Mouse (Mus musculus) olfactory bulb, adult 2 months (tissue): Measurements from ENCODE around the gene Cd2bp2. TPM values are rescaled to one million over a fixed set of nuclear protein-coding genes. Genes with fewer than 3 reads are reported as not detected.

Source experiments
- H3K27ac ChIP-seq: fragments of 200-500 bp; 2 replicates; pipeline ENCODE4 v1.5.1; 2012; ENCODE audit warnings: low read depth, low read length; ENCODE audit not compliant: insufficient read depth
- H3K4me1 ChIP-seq: fragments of 200-500 bp; 2 replicates; pipeline ENCODE4 v1.6.1; 2012; ENCODE audit warnings: low read length; ENCODE audit not compliant: control insufficient read depth, insufficient read depth
- H3K4me3 ChIP-seq: fragments of 200-500 bp; 2 replicates; pipeline ENCODE4 v1.5.1; 2012; ENCODE audit warnings: mild to moderate bottlenecking, low read depth, low read length, moderate library complexity; ENCODE audit not compliant: insufficient read depth
- CTCF ChIP-seq: fragments of 200-500 bp; IDR thresholded peaks from 2 replicates; pipeline ENCODE4 v1.5.1; 2012; ENCODE audit warnings: low read depth, mild to moderate bottlenecking, low read length, moderate library complexity; ENCODE audit not compliant: insufficient read depth
- POLR2A ChIP-seq: fragments of 200-500 bp; IDR thresholded peaks from 2 replicates; pipeline ENCODE4 v1.6.1; 2012; ENCODE audit warnings: mild to moderate bottlenecking, low read depth, low read length, moderate library complexity; ENCODE audit not compliant: insufficient read depth
- WGBS: fragments of 180-500 bp; shearing (Covaris S2); methylation state at CpG from one replicate; pipeline ENCODE4 v1.1.7; 2018; 5-methylcytosine and 5-hydroxymethylcytosine counted together
- polyA plus RNA-seq: library from polyadenylated mRNA; stranded (reverse); fragments of >200 nt; gene quantifications from 2 replicates; pipeline ENCODE4 v1.2.4, GENCODE M21; 2012; ENCODE audit warnings: low replicate concordance; ENCODE audit not compliant: missing spikeins, insufficient read depth, insufficient read length

The Cd2bp2 gene
- polyA plus RNA-seq, 1 experiment, result not detected

- Histone ChIP-seq H3K27ac (no peak overlapping the region), H3K4me1 (no peaks in the 10 kb centered on the region), H3K4me3 (no peak overlapping the region)
- WGBS, result 88% methylated on average over 4 of the region's 4 CpGs
- no peak for TF ChIP-seq POLR2A
- no peak for TF ChIP-seq CTCF
These were observed 53.2 kb downstream of the Cd2bp2 start for GRCm38 (mm10) chr7:127142666-127143065.

DNA sequence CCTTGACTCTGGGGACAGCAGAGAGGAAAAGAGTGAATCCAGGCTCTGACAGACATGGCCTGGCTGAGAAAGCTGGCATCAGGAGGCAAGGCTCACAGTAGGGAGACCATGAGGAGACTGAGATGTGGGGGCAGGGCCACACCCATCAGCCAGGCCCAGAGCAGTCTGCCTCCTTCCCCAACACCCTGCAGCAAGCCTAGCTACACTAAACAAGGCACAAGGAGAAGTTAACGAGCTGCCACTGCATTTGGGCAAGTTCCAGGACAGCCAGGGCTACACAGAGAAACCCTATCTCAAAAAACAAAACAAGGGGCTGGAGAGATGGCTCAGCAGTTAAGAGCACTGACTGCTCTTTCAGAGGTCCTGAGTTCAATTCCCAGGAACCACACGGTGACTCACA lies 53.6 kb downstream of the Cd2bp2 start:
- H3K27ac ChIP-seq, result no peak overlapping the region
- H3K4me1 ChIP-seq, result no peaks in the 10 kb centered on the region
- WGBS, result 56% methylated on average over 2 of the region's 2 CpGs
- TF ChIP-seq POLR2A, result no peak
- no peak for TF ChIP-seq CTCF
- H3K4me3 ChIP-seq, result no peak overlapping the region

Other genes with a start within 250 kb of the Cd2bp2 start
- gene Asphd1, start 246.5 kb downstream of the Cd2bp2 start, polyA plus RNA-seq, result not detected in 2 replicates
- not detected in 2 replicates for gene Sez6l2, start 245.5 kb downstream of the Cd2bp2 start, polyA plus RNA-seq
- 241 TPM in 1 of 2 replicates, not detected in the other for gene Cdipt, start 220.1 kb downstream of the Cd2bp2 start, polyA plus RNA-seq
- gene Cdiptos, start 220.0 kb downstream of the Cd2bp2 start, polyA plus RNA-seq, result not detected in 2 replicates
- not detected in 2 replicates for gene Mvp, start 181.4 kb downstream of the Cd2bp2 start, polyA plus RNA-seq
- gene Pagr1b, start 179.6 kb downstream of the Cd2bp2 start, polyA plus RNA-seq, result not detected in 2 replicates
- gene Pagr1a, start 178.7 kb downstream of the Cd2bp2 start, polyA plus RNA-seq, result not detected in 2 replicates
- not detected in 2 replicates for gene Gm42742, start 175.0 kb downstream of the Cd2bp2 start, polyA plus RNA-seq
- not detected in 2 replicates for gene Prrt2, start 174.8 kb downstream of the Cd2bp2 start, polyA plus RNA-seq
- gene Maz, start 169.0 kb downstream of the Cd2bp2 start, polyA plus RNA-seq, result 437 and 572 TPM in 2 replicates
- not detected in 2 replicates for gene Kif22, start 153.6 kb downstream of the Cd2bp2 start, polyA plus RNA-seq
- not detected in 2 replicates for gene Zg16, start 108.7 kb downstream of the Cd2bp2 start, polyA plus RNA-seq
- gene AI467606, start 104.7 kb downstream of the Cd2bp2 start, polyA plus RNA-seq, result not detected in 2 replicates
- gene Qprt, start 73.8 kb downstream of the Cd2bp2 start, polyA plus RNA-seq, result not detected in 2 replicates
- gene Spn, start 58.2 kb downstream of the Cd2bp2 start, polyA plus RNA-seq, result not detected in 2 replicates
- not detected in 2 replicates for gene Tbc1d10b, start 12.4 kb upstream of the Cd2bp2 start, polyA plus RNA-seq
- gene Mylpf, start 12.8 kb upstream of the Cd2bp2 start, polyA plus RNA-seq, result not detected in 2 replicates
- gene Zfp553, start 37.0 kb upstream of the Cd2bp2 start, polyA plus RNA-seq, result not detected in 2 replicates
- gene Sept1, start 37.1 kb upstream of the Cd2bp2 start, polyA plus RNA-seq, result 2,394 TPM in 1 of 2 replicates, not detected in the other
- not detected in 2 replicates for gene Zfp771, start 48.2 kb upstream of the Cd2bp2 start, polyA plus RNA-seq
- not detected in 2 replicates for gene Dctpp1, start 64.7 kb upstream of the Cd2bp2 start, polyA plus RNA-seq
- not detected in 2 replicates for gene Sephs2, start 78.0 kb upstream of the Cd2bp2 start, polyA plus RNA-seq
- 156 TPM in 1 of 2 replicates, not detected in the other for gene Itgal, start 100.2 kb upstream of the Cd2bp2 start, polyA plus RNA-seq
- not detected in 2 replicates for gene Zfp768, start 149.5 kb upstream of the Cd2bp2 start, polyA plus RNA-seq
- gene Zfp747, start 180.0 kb upstream of the Cd2bp2 start, polyA plus RNA-seq, result not detected in 2 replicates
- gene 9130019O22Rik, start 191.1 kb upstream of the Cd2bp2 start, polyA plus RNA-seq, result not detected in 2 replicates
- gene E430018J23Rik, start 197.6 kb upstream of the Cd2bp2 start, polyA plus RNA-seq, result not detected in 2 replicates
- gene Zfp764, start 210.8 kb upstream of the Cd2bp2 start, polyA plus RNA-seq, result not detected in 2 replicates
- gene Zfp688, start 226.0 kb upstream of the Cd2bp2 start, polyA plus RNA-seq, result not detected in 2 replicates